Mouse (Mus musculus) spleen, postnatal 36 days (tissue): ENCODE measurements around the gene Pold1.

ENCODE experiments used
- DNase-seq, 2 experiments: peaks; one replicate each; pipeline ENCODE4 v3.0.0; 2022; ENCODE audit warnings: low spot score in 2 of 2, mixed read lengths in 1 of 2

Gene Pold1

GRCm38 (mm10) chr7:44581637-44582036 lies 33.0 kb upstream of the Pold1 start:
- DNase-seq = no peak

GRCm38 (mm10) chr7:44576333-44576844 lies 27.7 kb upstream of the Pold1 start:
- no peak for DNase-seq

GRCm38 (mm10) chr7:44572956-44573484 lies 24.4 kb upstream of the Pold1 start:
- DNase-seq = no peak

DNA sequence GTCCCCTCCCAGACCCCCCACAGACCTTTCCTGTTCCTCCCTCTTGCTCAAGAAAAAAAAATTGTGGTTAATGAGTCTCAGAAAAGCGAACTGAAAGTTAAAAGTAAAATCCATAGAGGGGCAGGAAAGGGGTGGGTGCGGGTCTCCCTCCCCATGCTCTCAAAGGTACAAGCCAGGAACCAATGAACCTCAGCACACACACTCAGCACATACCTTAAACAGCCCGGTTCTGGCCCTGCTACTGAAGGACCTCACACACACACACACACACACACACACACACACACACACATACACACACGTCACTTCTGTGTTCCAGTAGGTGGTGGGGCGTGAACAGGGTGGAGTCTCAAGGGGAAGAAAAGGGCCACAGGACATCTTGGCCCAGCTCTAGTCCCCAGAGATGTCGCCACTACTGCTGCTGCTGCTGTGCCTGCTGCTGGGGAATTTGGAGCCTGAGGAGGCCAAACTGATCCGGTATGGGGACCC lies 23.6 kb upstream of the Pold1 start, which contains the start of gene Napsa:
Gene Napsa (plus strand): TSS at position 168 of the 489 bp plus-strand sequence.
- DNase-seq = peak; percentile 92 to 93

GRCm38 (mm10) chr7:44571811-44572210 lies 23.2 kb upstream of the Pold1 start:
- no peak for DNase-seq

DNA sequence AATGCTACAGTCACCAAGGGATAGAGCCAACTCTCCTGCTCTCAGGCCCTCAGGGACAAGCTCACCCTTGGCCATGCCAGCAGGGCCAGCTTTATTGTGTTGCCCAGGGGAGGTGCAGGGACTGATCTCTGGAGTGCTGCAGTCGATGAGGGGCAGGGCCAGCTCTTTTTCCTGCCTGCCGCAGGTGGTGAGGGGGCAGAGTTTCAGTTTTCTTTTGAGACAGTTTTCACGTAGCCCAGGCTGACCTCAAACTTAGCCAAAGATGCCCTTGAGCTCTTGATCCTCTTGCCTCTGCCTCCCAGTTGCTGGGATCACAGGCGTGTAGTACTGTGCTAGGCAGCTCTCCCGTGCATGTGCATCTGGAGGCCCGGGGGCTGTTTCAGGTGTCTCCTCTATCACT lies 22.3 kb upstream of the Pold1 start:
- peak; percentile 54 to 56 for DNase-seq

DNA sequence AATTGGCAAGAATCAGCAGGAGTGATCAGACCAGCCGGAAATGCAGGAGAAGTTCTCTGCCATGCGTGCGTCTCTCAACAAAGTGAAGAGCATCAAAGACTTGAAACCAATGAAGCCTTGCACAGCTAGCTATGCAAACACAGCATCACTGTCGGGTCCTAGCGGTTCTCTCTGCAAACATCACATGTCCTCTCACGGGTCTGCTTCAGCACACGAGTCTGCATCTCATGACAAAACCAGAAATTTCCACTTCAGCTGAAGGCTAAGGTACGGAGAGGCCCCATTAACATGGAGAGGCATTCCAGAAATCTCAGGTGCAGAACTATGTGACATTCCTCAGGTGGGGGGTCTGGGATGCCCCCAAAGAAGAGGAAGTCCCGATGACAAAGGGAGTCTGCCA lies 20.2 kb upstream of the Pold1 start:
- peak; percentile 57 for DNase-seq

DNA sequence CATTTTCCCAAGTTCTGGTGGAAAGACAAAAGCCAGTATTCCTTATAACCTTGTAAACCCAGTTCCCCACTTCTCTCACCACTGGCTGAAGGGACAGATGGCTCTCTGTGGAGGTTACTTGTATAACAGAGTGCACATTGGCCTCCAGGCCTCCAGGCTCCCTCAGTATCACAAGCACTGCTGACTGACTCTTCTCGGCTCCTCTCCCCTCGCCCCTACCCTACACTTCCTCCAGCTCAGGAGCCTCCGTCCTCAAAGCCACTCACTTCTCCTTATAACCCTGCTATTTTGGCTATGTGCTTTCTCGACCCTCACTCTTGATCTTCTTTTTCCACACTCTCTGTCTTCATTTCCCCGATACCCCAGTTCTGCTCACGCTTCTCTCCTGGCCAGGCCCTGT lies 16.8 kb upstream of the Pold1 start:
- DNase-seq = no peak

GRCm38 (mm10) chr7:44564486-44564885 lies 15.8 kb upstream of the Pold1 start:
- DNase-seq = no peak

DNA sequence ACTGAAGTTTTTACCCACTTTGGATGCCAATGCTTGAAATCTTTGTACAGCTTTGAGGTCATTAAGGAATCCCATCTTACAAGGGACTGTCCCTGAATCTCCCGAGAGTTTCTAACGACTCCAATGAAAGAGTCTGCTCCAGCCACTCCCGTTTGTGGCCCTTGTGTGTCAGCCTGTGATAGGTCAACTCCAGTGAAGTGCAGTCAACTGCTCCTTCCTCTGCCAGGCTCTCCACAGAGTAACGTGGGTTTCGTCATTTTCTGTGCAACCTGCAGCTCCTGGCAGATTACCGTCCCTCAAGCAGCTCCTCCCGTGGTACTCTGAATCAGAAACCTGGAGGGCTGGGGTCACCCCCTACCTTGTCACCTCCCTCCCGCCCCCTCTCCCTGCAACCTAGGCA lies 14.6 kb upstream of the Pold1 start:
- DNase-seq = no peak

GRCm38 (mm10) chr7:44560435-44561400 lies 12.1 kb upstream of the Pold1 start:
- DNase-seq = peak; percentile 77 to 86

DNA sequence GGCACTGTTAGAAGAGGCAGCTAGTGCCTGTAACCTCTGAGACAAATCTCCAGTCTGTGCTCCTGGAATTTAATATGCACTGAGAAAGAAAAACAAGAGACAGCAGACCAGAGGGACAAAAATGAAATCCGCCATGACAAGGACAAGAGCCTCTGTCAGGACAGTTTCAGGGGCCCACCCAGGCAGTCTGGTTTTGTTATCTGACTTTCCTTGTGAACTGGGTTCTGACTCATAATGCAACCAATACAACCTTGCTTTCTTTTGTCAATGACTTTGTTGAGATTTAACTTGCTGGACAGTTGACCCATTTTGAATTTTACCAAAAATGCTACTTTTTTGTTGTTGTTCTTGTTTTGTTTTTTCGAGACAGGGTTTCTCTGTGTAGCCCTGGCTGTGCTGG lies 9.0 kb upstream of the Pold1 start:
- no peak for DNase-seq

DNA sequence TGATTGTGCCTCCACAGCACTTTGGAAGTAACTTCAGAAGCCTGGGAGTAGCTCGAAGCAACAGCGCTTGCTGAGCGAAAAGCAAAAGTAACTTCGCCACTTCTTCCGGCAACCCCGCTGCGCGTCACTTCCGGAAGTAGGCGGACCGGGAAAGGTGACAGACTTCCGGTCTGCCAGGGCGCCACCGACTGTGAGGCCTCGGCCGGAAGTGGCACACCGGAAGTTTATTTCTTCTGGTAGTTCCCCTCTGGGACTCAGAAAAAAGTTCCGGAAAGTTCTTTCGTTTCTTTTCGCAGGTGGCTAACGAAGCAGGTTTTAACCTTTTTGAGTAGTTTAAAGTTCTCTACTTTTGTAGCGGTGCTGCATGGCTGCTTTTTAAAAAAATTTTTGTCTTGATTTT lies 5.2 kb upstream of the Pold1 start, which contains the start of gene Nr1h2:
Gene Nr1h2 (minus strand): TSS at position 126 of the 400 bp plus-strand sequence.
- peak; percentile 98 to 99 for DNase-seq

- peak; percentile 76 to 85 for DNase-seq
Observed at GRCm38 (mm10) chr7:44553196-44553764, 4.6 kb upstream of the Pold1 start.

DNA sequence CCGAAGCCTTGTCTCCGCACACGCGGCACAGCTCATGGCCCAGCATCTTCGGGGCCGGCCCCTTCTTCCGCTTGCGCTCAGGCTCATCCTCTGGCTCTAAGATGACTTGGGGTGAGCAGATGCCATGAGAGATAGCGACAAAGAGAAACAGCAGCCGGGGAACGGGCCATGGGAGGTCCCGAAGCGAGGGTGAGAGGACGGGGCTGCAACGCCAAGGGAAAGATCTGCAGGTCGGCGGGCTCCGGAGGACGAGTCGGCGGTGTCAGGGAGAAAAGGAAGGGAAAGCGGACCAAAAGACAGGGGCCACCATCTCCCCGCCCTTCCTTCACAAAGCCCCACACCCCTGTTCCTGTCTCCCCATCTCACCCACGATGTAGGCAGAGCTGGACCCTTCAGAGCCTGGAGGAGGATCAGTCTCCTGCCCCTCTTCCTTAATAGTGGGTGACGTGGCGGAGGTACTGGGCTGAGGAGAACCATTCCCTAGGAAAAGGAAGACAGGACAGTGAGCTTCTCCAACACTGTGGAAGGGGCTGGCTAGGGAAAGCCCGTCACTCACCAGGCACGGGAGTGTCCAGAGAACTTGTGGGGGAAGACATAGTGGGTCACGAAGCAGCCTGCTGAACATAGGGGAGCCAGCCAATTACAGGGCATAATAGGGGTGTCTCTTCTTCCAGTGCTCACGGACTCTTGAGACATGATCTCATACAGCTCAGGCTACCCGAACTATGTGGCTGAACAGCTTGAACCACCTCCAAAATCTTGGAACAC lies 3.7 kb upstream of the Pold1 start:
- DNase-seq = no peak

DNA sequence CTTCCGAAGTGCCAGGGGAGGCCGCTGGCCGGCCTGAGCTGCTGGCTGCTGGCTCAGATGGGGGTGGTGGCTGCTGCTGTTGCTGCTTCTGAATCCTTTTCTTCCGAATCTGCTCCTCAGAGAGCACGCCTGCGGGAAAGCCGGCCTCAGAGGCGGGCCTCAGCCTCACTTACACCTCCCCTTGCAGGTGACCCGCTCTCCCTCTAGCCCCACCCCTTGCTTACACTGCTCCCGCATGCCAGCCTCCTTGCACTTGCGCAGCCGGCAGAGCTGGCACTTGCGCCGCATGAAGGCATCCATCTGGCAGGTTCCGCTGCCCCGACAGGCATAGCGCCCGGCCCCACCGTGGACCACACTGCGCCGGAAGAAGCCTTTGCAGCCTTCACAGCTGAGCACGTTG lies 3.1 kb upstream of the Pold1 start:
- no peak for DNase-seq

DNA sequence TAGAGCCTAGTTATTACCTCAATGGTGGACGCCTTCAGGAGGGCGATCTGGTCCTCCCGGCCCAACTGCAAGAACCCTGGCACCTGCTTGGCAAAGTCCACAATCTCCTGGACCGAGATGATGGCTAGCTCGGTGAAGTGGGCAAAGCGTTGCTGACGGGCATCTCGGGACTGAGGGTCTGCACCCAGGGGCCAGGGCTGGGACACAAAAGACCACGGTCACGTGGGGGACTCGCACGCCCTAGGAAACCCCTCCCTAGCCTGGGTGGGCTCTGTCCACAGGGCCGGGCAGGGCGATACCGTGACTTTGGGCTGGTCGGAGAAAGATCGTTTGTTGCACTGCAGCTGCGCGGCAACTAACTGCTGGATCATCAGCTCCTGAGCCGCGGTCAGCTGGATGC lies 2.7 kb upstream of the Pold1 start:
- DNase-seq = no peak

DNA sequence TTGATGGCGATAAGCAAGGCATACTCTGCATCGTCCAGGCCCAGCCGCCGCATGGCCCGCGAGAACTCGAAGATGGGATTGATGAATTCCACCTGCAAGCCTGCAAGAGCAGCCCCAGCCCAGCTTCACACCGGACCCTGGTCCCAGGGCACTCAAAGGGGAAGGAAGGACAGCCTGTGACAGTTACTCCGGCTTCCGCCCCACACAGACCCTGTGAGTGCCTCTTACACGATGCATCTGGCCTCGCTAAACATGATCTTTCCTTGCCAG lies 1.7 kb upstream of the Pold1 start:
- DNase-seq = no peak

GRCm38 (mm10) chr7:44549621-44550408 lies 1.2 kb upstream of the Pold1 start:
- no peak for DNase-seq

DNA sequence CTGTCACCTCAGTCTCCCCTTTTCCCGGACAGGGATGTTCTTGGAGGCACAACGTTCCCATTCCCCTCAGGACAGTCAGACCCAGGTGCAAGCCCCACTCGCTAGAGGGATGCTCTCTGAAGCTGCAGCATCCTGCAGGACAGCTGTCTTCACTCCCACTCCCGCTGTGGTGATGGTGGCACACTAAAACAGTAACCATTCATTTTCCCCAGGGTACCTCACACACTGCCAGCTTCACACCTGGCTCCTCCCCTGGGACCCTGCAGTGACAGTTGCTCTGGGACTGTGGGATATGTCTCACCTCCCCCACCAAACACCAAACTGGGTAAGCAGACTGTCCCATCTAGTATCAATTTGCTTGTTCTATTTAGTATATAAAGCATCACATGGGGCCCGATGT lies 924 bp downstream of the Pold1 start:
- DNase-seq = no peak

GRCm38 (mm10) chr7:44547041-44547440 lies 1.6 kb downstream of the Pold1 start:
- no peak for DNase-seq
